Mouse (Mus musculus) thymus, postnatal 36 days (tissue): ENCODE data around the gene Nt5m.
"Not testable (repeated sequence)": the region's sequence is repeated elsewhere in the genome, so short reads cannot be mapped to it uniquely, and the experiment has no call there.

Experiments used
- DNase-seq, 2 experiments: peaks; one replicate each; pipeline ENCODE4 v3.0.0; 2022; ENCODE audit warnings: mixed read lengths in 2 of 2

Nt5m gene

GRCm38 (mm10) chr11:59839008-59839458, at the start of gene Nt5m:
Nt5m (plus strand) TSS chr11:59839447.
- peak; percentile 93 to 94 for DNase-seq

- DNase-seq: no peak
These were observed 45.9 kb upstream of the Nt5m start for GRCm38 (mm10) chr11:59793390-59793789.

GRCm38 (mm10) chr11:59800412-59800811, 38.8 kb upstream of the Nt5m start:
- DNase-seq: no peak

- no peak for DNase-seq
These were observed 37.4 kb upstream of the Nt5m start for GRCm38 (mm10) chr11:59801881-59802280.

GRCm38 (mm10) chr11:59803516-59803915, 35.7 kb upstream of the Nt5m start:
- DNase-seq: no peak

- DNase-seq: no peak
These were observed 34.7 kb upstream of the Nt5m start for GRCm38 (mm10) chr11:59804409-59805110.

- DNase-seq: no peak
These were observed 34.0 kb upstream of the Nt5m start for GRCm38 (mm10) chr11:59805256-59805655.

- no peak for DNase-seq
These were observed 33.6 kb upstream of the Nt5m start for GRCm38 (mm10) chr11:59805656-59806055.

- no peak for DNase-seq
These were observed 30.9 kb upstream of the Nt5m start for GRCm38 (mm10) chr11:59808170-59808960.

GRCm38 (mm10) chr11:59809071-59809669, 30.1 kb upstream of the Nt5m start:
- DNase-seq: no peak

- peak; percentile 82 to 83 for DNase-seq
These were observed 29.4 kb upstream of the Nt5m start, which contains the start of gene Flcn for GRCm38 (mm10) chr11:59809670-59810474. Flcn (minus strand) TSS chr11:59810016.

- DNase-seq: no peak
These were observed 28.6 kb upstream of the Nt5m start for GRCm38 (mm10) chr11:59810480-59811158.

GRCm38 (mm10) chr11:59811211-59811610, 28.0 kb upstream of the Nt5m start:
- DNase-seq: no peak

GRCm38 (mm10) chr11:59813276-59813675, 26.0 kb upstream of the Nt5m start:
- no peak for DNase-seq

GRCm38 (mm10) chr11:59814311-59814710, 24.9 kb upstream of the Nt5m start:
- DNase-seq: no peak

GRCm38 (mm10) chr11:59814936-59815335, 24.3 kb upstream of the Nt5m start:
- no peak for DNase-seq

- no peak for DNase-seq
These were observed 23.7 kb upstream of the Nt5m start for GRCm38 (mm10) chr11:59815482-59816065.

- DNase-seq: no peak
These were observed 21.3 kb upstream of the Nt5m start for GRCm38 (mm10) chr11:59817916-59818315.

GRCm38 (mm10) chr11:59821625-59822024, 17.6 kb upstream of the Nt5m start:
- DNase-seq: no peak

GRCm38 (mm10) chr11:59837789-59838188, 1.5 kb upstream of the Nt5m start:
- not testable (repeated sequence) for DNase-seq

- no peak for DNase-seq
These were observed 821 bp upstream of the Nt5m start for GRCm38 (mm10) chr11:59838426-59838825.
